Mouse (Mus musculus): ENCODE data around the gene Coro7. TPM values are rescaled to one million over a fixed set of nuclear protein-coding genes. Genes with fewer than 3 reads are reported as not detected.

Coro7 gene
- polyA plus RNA-seq, 1 experiment from 2014 or later, result 29.2 TPM

- H3K27ac ChIP-seq (ENCODE audit: low read length), result no peak overlapping the region; the same call in 1 of the 2 replicates
- no peak overlapping the region for H3K4me2 ChIP-seq (ENCODE audit: low read depth, low read length)
- H3K9me3 ChIP-seq (ENCODE audit: control insufficient read depth, low read length), result no peaks in the 10 kb centered on the region
- peaks cover 8% of the 10 kb centered on the region; the same call in 1 of the 2 replicates for H3K4me1 ChIP-seq (ENCODE audit: control insufficient read depth, insufficient read depth, low read length)
- no peaks in the 10 kb centered on the region for H3K27me3 ChIP-seq (replicated peaks; ENCODE audit: control insufficient read depth, insufficient read depth, low read length)
- no peak overlapping the region for H3K9ac ChIP-seq (ENCODE audit: low read depth, low read length)
- peaks cover 19% of the 10 kb centered on the region for H3K36me3 ChIP-seq (ENCODE audit: control insufficient read depth, insufficient read depth, low read length)
- no peak overlapping the region for H3K4me3 ChIP-seq (ENCODE audit: low read length)
- 80% methylated on average over 4 of the region's 4 CpGs for WGBS
- ATAC-seq, result no peak; the same call in 1 of the 2 replicates
These were observed 62.7 kb downstream of the Coro7 start for GRCm38 (mm10) chr16:4616829-4617228.

- no peaks in the 10 kb centered on the region for H3K27me3 ChIP-seq (replicated peaks; ENCODE audit: control insufficient read depth, insufficient read depth, low read length)
- H3K4me2 ChIP-seq (ENCODE audit: low read depth, low read length), result no peak overlapping the region
- peaks cover 8% of the 10 kb centered on the region; the same call in 1 of the 2 replicates for H3K4me1 ChIP-seq (ENCODE audit: control insufficient read depth, insufficient read depth, low read length)
- no peaks in the 10 kb centered on the region for H3K9me3 ChIP-seq (ENCODE audit: control insufficient read depth, low read length)
- no peak overlapping the region for H3K27ac ChIP-seq (ENCODE audit: low read length)
- H3K9ac ChIP-seq (ENCODE audit: low read depth, low read length), result no peak overlapping the region
- H3K36me3 ChIP-seq (ENCODE audit: control insufficient read depth, insufficient read depth, low read length), result peaks cover 26% of the 10 kb centered on the region
- WGBS, result 83% methylated on average over 1 of the region's 1 CpGs
- H3K4me3 ChIP-seq (ENCODE audit: low read length), result no peak overlapping the region
- ATAC-seq, result no peak
These were observed 64.3 kb downstream of the Coro7 start for GRCm38 (mm10) chr16:4615297-4615696.

GRCm38 (mm10) chr16:4614639-4615038 lies 64.9 kb downstream of the Coro7 start:
- Histone ChIP-seq H3K9me3 (ENCODE audit: control insufficient read depth, low read length) (no peaks in the 10 kb centered on the region), H3K9ac (ENCODE audit: low read depth, low read length) (no peak overlapping the region), H3K36me3 (ENCODE audit: control insufficient read depth, insufficient read depth, low read length) (peaks cover 26% of the 10 kb centered on the region), H3K27ac (ENCODE audit: low read length) (no peak overlapping the region), H3K4me3 (ENCODE audit: low read length) (no peak overlapping the region), H3K4me2 (ENCODE audit: low read depth, low read length) (no peak overlapping the region), H3K27me3 (replicated peaks; ENCODE audit: control insufficient read depth, insufficient read depth, low read length) (no peaks in the 10 kb centered on the region), H3K4me1 (ENCODE audit: control insufficient read depth, insufficient read depth, low read length) (peaks cover 8% of the 10 kb centered on the region; the same call in 1 of the 2 replicates)
- 86% methylated on average over 3 of the region's 3 CpGs for WGBS
- no peak for ATAC-seq

DNA sequence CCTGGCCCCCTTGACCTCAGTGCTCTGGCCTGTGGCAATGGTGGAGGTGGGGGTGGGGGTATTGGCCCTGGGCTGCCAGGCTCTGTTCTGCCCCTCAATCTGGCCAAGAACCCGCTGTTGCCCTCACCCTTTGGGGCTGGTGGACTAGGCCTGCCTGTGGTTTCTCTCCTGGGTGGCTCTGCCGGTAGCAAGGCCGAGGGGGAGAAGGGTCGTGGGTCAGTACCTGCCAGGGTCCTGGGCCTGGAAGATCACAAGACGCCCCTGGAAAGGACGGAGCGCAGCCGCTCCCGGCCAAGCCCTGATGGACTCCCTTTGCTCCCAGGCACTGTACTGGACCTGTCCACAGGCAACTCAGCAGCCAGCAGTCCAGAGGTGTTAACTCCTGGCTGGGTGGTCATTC lies 65.8 kb downstream of the Coro7 start:
- H3K4me2 ChIP-seq (ENCODE audit: low read depth, low read length), result no peak overlapping the region
- no peak for ATAC-seq

GRCm38 (mm10) chr16:4611676-4612075 lies 67.9 kb downstream of the Coro7 start:
- Histone ChIP-seq H3K4me3 (ENCODE audit: low read length) (no peak overlapping the region), H3K27me3 (replicated peaks; ENCODE audit: control insufficient read depth, insufficient read depth, low read length) (no peaks in the 10 kb centered on the region), H3K27ac (ENCODE audit: low read length) (no peak overlapping the region), H3K4me2 (ENCODE audit: low read depth, low read length) (no peak overlapping the region), H3K9me3 (ENCODE audit: control insufficient read depth, low read length) (no peaks in the 10 kb centered on the region), H3K9ac (ENCODE audit: low read depth, low read length) (no peak overlapping the region), H3K4me1 (ENCODE audit: control insufficient read depth, insufficient read depth, low read length) (peaks cover 25% of the 10 kb centered on the region), H3K36me3 (ENCODE audit: control insufficient read depth, insufficient read depth, low read length) (peaks cover 20% of the 10 kb centered on the region)
- WGBS, result 90% methylated on average over 7 of the region's 7 CpGs
- ATAC-seq, result no peak

More for the DNA sequence above, 65.8 kb downstream of the Coro7 start:
- no peak overlapping the region for H3K27ac ChIP-seq (ENCODE audit: low read length)
- H3K9me3 ChIP-seq (ENCODE audit: control insufficient read depth, low read length), result no peaks in the 10 kb centered on the region
- peaks cover 8% of the 10 kb centered on the region; the same call in 1 of the 2 replicates for H3K4me1 ChIP-seq (ENCODE audit: control insufficient read depth, insufficient read depth, low read length)
- H3K9ac ChIP-seq (ENCODE audit: low read depth, low read length), result no peak overlapping the region
- H3K36me3 ChIP-seq (ENCODE audit: control insufficient read depth, insufficient read depth, low read length), result peaks cover 22% of the 10 kb centered on the region
- 94% methylated on average over 9 of the region's 9 CpGs for WGBS
- no peak overlapping the region for H3K4me3 ChIP-seq (ENCODE audit: low read length)
- no peaks in the 10 kb centered on the region for H3K27me3 ChIP-seq (replicated peaks; ENCODE audit: control insufficient read depth, insufficient read depth, low read length)

DNA sequence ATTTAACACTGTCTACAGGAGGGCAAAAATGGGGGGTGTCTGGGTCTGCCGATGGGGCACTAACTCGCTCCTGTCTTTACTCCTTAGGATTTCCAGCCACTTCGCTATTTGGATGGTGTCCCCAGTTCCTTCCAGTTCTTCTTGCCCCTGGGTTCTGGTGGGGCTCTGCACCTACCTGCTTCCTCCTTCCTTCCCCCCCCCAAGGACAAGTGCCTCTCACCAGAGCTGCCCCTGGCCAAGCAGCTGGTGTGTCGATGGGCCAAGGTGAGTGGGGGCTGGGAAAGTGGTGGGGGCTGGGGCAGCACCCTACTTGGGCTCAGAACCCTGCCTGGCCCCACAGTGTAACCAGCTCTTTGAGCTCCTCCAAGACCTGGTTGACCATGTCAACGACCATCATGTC lies 68.4 kb downstream of the Coro7 start:
- Histone ChIP-seq H3K9me3 (ENCODE audit: control insufficient read depth, low read length) (no peaks in the 10 kb centered on the region), H3K9ac (ENCODE audit: low read depth, low read length) (no peak overlapping the region), H3K4me3 (ENCODE audit: low read length) (no peak overlapping the region), H3K27me3 (replicated peaks; ENCODE audit: control insufficient read depth, insufficient read depth, low read length) (no peaks in the 10 kb centered on the region), H3K4me1 (ENCODE audit: control insufficient read depth, insufficient read depth, low read length) (peaks cover 29% of the 10 kb centered on the region), H3K4me2 (ENCODE audit: low read depth, low read length) (no peak overlapping the region), H3K36me3 (ENCODE audit: control insufficient read depth, insufficient read depth, low read length) (peaks cover 20% of the 10 kb centered on the region), H3K27ac (ENCODE audit: low read length) (no peak overlapping the region)
- ATAC-seq, result no peak
- 92% methylated on average over 5 of the region's 5 CpGs for WGBS

DNA sequence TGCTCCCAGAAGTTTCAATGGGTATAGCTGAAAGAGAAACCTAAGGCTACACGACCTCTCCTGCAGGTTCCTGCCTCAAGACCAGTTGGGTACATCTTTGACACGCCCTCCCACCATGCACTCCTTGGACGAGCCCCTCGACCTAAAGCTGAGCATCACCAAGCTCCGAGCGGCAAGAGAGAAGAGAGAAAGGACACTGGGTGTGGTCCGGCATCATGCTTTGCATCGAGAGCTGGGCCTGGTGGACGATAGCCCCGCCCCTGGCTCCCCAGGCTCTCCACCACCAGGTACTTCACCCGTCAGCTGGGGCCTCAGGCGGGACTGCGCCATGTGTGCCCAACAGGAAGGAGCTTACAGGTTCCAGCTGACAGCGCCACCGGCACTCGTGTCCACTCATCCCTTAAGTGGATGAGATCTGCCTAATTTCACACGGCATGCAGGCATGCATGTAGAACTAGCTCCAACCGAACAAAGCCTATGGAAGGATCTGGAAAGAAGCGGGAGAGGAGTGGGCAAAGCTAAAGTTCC lies 71.0 kb downstream of the Coro7 start:
- no peaks in the 10 kb centered on the region for H3K27me3 ChIP-seq (replicated peaks; ENCODE audit: control insufficient read depth, insufficient read depth, low read length)
- peaks cover 15% of the 10 kb centered on the region for H3K36me3 ChIP-seq (ENCODE audit: control insufficient read depth, insufficient read depth, low read length)
- ATAC-seq, result no peak
- no peaks in the 10 kb centered on the region for H3K9me3 ChIP-seq (ENCODE audit: control insufficient read depth, low read length)
- H3K4me1 ChIP-seq (ENCODE audit: control insufficient read depth, insufficient read depth, low read length), result peaks cover 50% of the 10 kb centered on the region
- no peak overlapping the region for H3K4me3 ChIP-seq (ENCODE audit: low read length)
- no peak overlapping the region for H3K9ac ChIP-seq (ENCODE audit: low read depth, low read length)
- no peak overlapping the region for H3K27ac ChIP-seq (ENCODE audit: low read length)
- 74% methylated on average over 19 of the region's 19 CpGs for WGBS
- no peak overlapping the region for H3K4me2 ChIP-seq (ENCODE audit: low read depth, low read length)

GRCm38 (mm10) chr16:4607818-4608531 lies 71.6 kb downstream of the Coro7 start:
- H3K27ac ChIP-seq (ENCODE audit: low read length), result peak overlapping the region; percentile 75
- peak; percentile 17; the same call in 1 of the 2 replicates for ATAC-seq

GRCm38 (mm10) chr16:4606431-4607084 lies 73.0 kb downstream of the Coro7 start:
- Histone ChIP-seq H3K4me2 (ENCODE audit: low read depth, low read length) (peak overlapping the region; percentile 37; the same call in 1 of the 2 replicates), H3K36me3 (ENCODE audit: control insufficient read depth, insufficient read depth, low read length) (peaks cover 4% of the 10 kb centered on the region), H3K9me3 (ENCODE audit: control insufficient read depth, low read length) (no peaks in the 10 kb centered on the region), H3K4me3 (ENCODE audit: low read length) (no peak overlapping the region), H3K9ac (ENCODE audit: low read depth, low read length) (no peak overlapping the region; the same call in 1 of the 2 replicates), H3K27me3 (replicated peaks; ENCODE audit: control insufficient read depth, insufficient read depth, low read length) (no peaks in the 10 kb centered on the region), H3K27ac (ENCODE audit: low read length) (peak overlapping the region; percentile 75), H3K4me1 (ENCODE audit: control insufficient read depth, insufficient read depth, low read length) (peaks cover 70% of the 10 kb centered on the region)
- peak; percentile 32 for ATAC-seq
- WGBS, result 15% methylated on average over 5 of the region's 5 CpGs

More at GRCm38 (mm10) chr16:4607818-4608531, 71.6 kb downstream of the Coro7 start:
- Histone ChIP-seq H3K4me1 (ENCODE audit: control insufficient read depth, insufficient read depth, low read length) (peaks cover 56% of the 10 kb centered on the region), H3K9me3 (ENCODE audit: control insufficient read depth, low read length) (no peaks in the 10 kb centered on the region), H3K9ac (ENCODE audit: low read depth, low read length) (no peak overlapping the region), H3K4me3 (ENCODE audit: low read length) (no peak overlapping the region), H3K27me3 (replicated peaks; ENCODE audit: control insufficient read depth, insufficient read depth, low read length) (no peaks in the 10 kb centered on the region), H3K4me2 (ENCODE audit: low read depth, low read length) (no peak overlapping the region), H3K36me3 (ENCODE audit: control insufficient read depth, insufficient read depth, low read length) (peaks cover 12% of the 10 kb centered on the region)
- WGBS, result 36% methylated on average over 9 of the region's 9 CpGs
